Mouse (Mus musculus) right cerebral cortex, postnatal 10 days (tissue): ENCODE results near the gene Kif18a.

Experiments used
- DNase-seq, 2 experiments: peaks; one replicate each; pipeline ENCODE4 v3.0.0; 2021; ENCODE audit warnings: low spot score in 2 of 2

Kif18a gene

DNA sequence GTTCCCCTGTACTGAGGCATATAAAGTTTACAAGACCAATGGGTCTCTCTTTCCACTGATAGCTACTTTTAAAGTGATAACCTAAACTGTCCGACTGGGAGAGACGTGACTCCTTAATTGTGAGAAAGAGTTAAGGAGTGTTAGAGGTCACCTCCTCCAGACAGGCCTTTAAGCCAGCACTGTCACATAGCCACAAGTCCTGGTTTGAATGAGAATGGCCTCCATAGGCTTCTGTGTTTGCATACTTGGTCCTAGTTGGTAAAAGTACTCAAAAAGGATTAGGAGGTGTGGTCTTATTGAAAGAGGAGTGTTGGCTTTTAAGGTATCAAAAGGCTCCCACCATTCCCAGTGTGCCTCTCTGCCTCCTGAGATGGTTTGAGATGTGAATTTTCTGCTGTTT is 94.3 kb downstream of the Kif18a start:
- no peak for DNase-seq

DNA sequence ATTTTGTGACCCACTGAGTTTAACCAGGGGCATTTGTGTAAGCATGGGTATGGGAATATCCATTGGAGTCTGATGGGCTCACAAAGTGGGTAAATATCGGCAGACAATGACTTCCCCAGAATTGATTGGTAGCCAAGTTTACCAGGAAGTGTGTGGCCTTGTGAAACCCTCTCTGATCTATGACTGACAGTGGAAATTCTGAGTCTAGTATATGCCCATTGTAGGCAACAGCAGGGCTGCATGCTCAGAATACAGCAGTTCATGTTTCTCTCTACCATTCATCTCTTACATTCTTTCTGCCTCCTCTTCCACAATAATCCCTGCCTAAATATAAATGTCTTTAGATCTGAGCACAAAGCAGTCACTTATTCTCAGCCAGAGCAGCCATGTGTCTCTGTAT is 103.5 kb downstream of the Kif18a start:
- no peak for DNase-seq

DNA sequence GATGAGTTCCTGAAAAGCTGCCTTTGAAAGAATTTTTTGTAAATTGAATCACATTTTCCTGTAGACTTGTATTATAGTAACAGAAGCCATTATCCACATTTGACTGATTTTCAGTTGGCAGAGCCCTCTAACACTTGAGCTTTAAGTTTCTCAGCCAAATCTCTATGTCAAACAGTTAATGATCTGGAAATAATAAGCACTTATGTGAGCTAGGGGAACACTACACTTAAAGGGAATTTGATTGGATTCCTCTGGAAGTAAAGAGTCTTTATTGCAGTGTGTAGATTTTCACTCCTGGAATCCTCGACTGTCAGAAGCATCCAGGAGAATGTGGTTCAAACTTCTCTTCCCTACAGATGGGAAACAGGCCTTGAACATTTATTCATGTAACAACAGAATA is 105.7 kb downstream of the Kif18a start:
- no peak for DNase-seq

DNA sequence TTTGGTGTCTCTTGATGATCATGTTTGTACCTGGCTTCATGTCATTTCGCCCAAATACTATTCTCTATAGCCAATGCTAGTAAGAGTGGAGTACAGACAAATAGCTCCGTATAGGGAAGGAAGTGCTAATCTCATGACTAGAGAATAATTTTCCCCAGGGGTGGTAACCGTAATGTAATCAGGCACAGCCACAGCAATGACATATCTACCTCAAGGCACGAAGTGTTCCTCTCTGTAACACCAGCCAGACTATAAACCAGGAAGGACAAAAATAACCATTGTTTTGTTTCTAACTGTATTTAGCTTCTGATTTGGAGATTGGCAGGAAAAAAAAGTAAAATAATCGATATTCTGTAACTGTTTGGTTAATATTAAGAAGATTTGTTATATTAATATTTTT is 108.2 kb downstream of the Kif18a start:
- no peak for DNase-seq

DNA sequence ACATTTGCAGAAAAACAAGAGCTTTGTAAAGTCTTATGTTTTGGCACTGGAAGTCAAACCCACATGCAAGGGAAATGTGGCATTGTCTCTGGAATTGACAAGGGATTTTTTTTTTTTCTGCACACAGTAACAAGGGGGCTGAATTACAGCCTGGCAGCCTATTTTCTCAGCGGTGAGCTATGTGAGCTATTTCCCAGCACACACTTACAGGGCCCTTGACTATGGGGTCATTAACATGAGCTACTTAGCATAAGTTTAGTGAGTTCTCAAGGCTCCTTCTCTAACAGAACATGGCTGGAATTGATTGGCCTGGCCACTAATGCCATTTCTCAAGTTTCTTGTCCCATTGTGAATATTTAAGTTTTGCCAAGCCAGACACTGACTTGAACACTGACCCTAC is 109.4 kb downstream of the Kif18a start:
- DNase-seq, result no peak
